Mouse (Mus musculus): ENCODE measurements around the gene Epdr1.

DNA sequence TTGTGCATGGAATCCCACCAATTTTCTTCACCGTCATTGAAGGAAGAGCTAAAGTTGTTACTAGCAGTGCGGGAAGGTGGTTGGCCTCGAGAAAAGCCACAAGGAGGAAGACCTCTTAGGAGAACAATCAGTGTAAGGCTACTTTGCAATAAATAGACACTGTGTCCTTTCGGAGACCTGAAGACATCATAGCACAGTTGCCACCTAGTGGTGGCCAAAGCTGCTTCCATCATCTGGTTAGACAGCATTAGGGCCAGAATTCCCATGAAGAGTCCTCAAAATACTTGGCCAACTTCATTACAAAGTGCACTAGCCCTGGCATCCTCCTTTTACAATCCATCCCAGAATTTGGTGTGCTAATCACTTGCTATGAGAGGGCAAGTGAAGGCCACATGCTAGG lies 16.4 kb upstream of the Epdr1 start:
- TF ChIP-seq CTCF (IDR thresholded peaks at IDR 0.05), result peak; percentile 73
- no peak for TF ChIP-seq EP300 (IDR thresholded peaks at IDR 0.05)

Data from lung, postnatal 0 days (tissue).